Mouse (Mus musculus): ENCODE data around the gene Gtf2i. TPM values are rescaled to one million over a fixed set of nuclear protein-coding genes. Genes with fewer than 3 reads are reported as not detected.

Gtf2i gene
- total and polyA plus RNA-seq, 2 experiments from 2014 or later: 77.2 to 96.4 TPM

DNA sequence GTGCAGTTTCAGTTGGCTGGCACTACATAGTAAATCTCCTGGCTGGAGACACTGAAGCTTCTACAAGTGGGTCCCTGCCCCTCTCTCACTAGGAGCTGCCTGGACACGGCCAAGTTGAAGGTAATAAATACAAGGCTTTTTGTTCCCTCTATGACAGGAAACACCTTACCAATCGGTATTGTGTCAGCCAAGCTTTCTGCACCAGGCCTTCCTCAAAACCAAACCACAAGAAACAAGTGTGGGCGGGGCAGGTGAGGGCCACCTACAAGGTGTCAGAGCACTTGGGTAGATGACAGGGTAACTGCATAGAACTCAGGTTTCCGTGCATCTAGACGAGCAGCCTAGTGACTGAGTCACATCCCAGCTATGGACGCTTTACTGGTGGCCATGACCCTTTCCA is 77.8 kb downstream of the Gtf2i start:
- no peak for DNase-seq (ENCODE audit: low spot score)
- peaks cover 56% of the 10 kb centered on the region for H3K36me3 ChIP-seq (ENCODE audit: insufficient read depth, low read length)

DNA sequence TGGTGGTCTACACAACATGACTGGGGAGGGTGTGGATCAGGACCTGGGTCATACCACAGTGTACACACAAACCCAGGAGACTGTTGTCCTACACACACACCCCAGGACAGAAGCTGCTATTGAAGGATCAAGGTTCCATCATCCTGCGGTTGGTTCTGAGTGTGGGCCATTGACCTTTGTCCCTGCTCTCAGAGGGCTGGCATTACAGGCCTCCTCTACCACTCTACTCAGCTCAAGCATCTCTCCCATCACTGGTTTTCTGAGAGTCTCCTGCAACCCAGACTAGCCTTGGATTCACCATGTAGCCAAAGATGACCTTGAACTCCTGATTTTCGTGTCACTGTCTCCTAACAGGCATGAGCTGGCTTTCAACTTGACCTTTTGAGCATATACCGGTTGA is 78.3 kb downstream of the Gtf2i start:
- DNase-seq (ENCODE audit: low spot score): no peak
- Histone ChIP-seq H3K9me3 (ENCODE audit: low read length) (no peaks in the 10 kb centered on the region), H3K4me1 (ENCODE audit: insufficient read depth, low read length) (no peaks in the 10 kb centered on the region), H3K27ac (ENCODE audit: low read depth, low read length) (no peak overlapping the region), H3K4me2 (ENCODE audit: low read depth, low read length, poor library complexity, severe bottlenecking) (no peak overlapping the region), H3K27me3 (ENCODE audit: insufficient read depth, low read length) (no peaks in the 10 kb centered on the region), H3K9ac (replicated peaks; ENCODE audit: low read length, poor library complexity, severe bottlenecking) (no peak overlapping the region), H3K4me3 (ENCODE audit: low read depth, low read length) (no peak overlapping the region), H3K36me3 (ENCODE audit: insufficient read depth, low read length) (peaks cover 51% of the 10 kb centered on the region)
- no peak for TF ChIP-seq CTCF (IDR thresholded peaks at IDR 0.05)
- ATAC-seq (ENCODE audit: low FRiP score): no peak
- 95% methylated on average over 3 of the region's 3 CpGs for WGBS

More for the DNA sequence above, 77.8 kb downstream of the Gtf2i start:
- Histone ChIP-seq H3K9ac (replicated peaks; ENCODE audit: low read length, poor library complexity, severe bottlenecking) (no peak overlapping the region), H3K4me2 (ENCODE audit: low read depth, low read length, poor library complexity, severe bottlenecking) (no peak overlapping the region), H3K4me3 (ENCODE audit: low read depth, low read length) (no peak overlapping the region), H3K27me3 (ENCODE audit: insufficient read depth, low read length) (no peaks in the 10 kb centered on the region), H3K9me3 (ENCODE audit: low read length) (no peaks in the 10 kb centered on the region), H3K27ac (ENCODE audit: low read depth, low read length) (no peak overlapping the region), H3K4me1 (ENCODE audit: insufficient read depth, low read length) (no peaks in the 10 kb centered on the region)
- no peak for TF ChIP-seq CTCF (IDR thresholded peaks at IDR 0.05)
- 94% methylated on average over 6 of the region's 6 CpGs for WGBS
- no peak for ATAC-seq (ENCODE audit: low FRiP score)

DNA sequence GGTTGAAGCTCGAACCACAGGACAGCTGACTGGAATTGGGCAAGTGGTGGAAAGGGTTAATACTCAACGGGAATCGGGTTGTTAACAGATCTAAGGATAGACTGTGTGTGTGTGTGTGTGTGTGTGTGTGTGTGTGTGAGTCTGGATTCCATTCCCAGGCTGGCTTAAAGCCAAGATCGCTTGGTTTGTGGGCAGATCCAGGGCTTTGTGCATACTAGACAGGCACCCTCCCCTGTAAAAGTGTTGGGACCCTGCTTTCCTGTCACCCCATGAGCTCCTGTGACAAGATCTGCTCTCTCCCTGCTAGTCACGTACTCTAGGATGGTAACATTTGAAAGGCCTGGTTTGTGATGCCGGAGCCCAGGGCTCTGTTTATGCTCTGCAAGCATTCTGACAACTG is 79.4 kb downstream of the Gtf2i start:
- TF ChIP-seq CTCF (IDR thresholded peaks at IDR 0.05): no peak
- peak; percentile 56 for DNase-seq (ENCODE audit: low spot score)
- no peak for ATAC-seq (ENCODE audit: low FRiP score)
- no peaks in the 10 kb centered on the region for H3K27me3 ChIP-seq (ENCODE audit: insufficient read depth, low read length)
- no peak overlapping the region for H3K4me3 ChIP-seq (ENCODE audit: low read depth, low read length)
- H3K4me1 ChIP-seq (ENCODE audit: insufficient read depth, low read length): no peaks in the 10 kb centered on the region
- 0 out of 2 replicates have a peak overlapping the region, but pooled peaks have one; percentile 6 for H3K27ac ChIP-seq (ENCODE audit: low read depth, low read length)
- H3K9ac ChIP-seq (replicated peaks; ENCODE audit: low read length, poor library complexity, severe bottlenecking): no peak overlapping the region
- H3K9me3 ChIP-seq (ENCODE audit: low read length): no peaks in the 10 kb centered on the region
- H3K4me2 ChIP-seq (ENCODE audit: low read depth, low read length, poor library complexity, severe bottlenecking): no peak overlapping the region
- 37% methylated on average over 6 of the region's 6 CpGs for WGBS
- peaks cover 40% of the 10 kb centered on the region for H3K36me3 ChIP-seq (ENCODE audit: insufficient read depth, low read length)

DNA sequence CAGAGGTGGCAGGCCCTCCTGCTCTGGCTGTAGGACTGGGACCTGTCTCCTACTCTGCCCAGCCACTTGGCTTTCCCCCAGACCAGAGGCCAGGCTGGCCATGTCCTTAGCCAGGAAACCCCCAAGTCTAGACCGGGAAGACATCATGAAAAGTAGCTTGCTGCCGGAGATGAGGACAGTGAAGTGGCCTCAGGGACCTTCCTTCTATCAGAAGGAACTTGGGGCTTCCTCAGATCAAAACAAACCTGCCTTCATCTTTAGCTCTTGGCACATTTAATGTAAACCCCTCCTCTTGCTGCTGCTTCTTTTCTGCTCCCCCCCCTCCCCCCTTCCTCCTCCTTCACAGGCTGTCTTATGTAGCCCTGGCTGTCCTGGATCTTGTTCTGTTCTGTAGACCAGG is 80.4 kb downstream of the Gtf2i start:
- Histone ChIP-seq H3K9me3 (ENCODE audit: low read length) (no peaks in the 10 kb centered on the region), H3K36me3 (ENCODE audit: insufficient read depth, low read length) (peaks cover 30% of the 10 kb centered on the region), H3K9ac (replicated peaks; ENCODE audit: low read length, poor library complexity, severe bottlenecking) (no peak overlapping the region), H3K27ac (ENCODE audit: low read depth, low read length) (no peak overlapping the region), H3K4me2 (ENCODE audit: low read depth, low read length, poor library complexity, severe bottlenecking) (no peak overlapping the region), H3K4me3 (ENCODE audit: low read depth, low read length) (no peak overlapping the region), H3K4me1 (ENCODE audit: insufficient read depth, low read length) (no peaks in the 10 kb centered on the region), H3K27me3 (ENCODE audit: insufficient read depth, low read length) (no peaks in the 10 kb centered on the region)
- no peak for ATAC-seq (ENCODE audit: low FRiP score)
- no peak for TF ChIP-seq CTCF (IDR thresholded peaks at IDR 0.05)
- WGBS: 45% methylated on average over 2 of the region's 2 CpGs
- no peak for DNase-seq (ENCODE audit: low spot score)

DNA sequence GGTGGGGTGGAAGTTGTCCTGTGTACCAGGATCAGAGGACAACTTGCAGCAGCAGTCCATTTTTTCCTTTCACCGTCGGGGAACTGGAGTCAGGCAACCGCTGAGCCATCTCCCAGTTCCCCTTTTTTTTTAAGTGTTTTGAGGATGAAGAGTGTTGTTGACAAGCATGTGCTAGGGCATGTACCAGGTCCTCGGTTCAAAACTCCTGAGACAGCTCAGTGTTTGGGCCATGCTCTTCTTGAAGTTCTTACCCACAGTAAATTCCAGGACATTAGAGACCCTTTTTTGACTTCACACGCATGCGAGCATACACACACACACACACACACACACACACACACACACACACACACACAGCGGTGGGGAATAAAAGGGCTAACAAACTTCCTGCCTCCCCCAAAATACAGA is 81.3 kb downstream of the Gtf2i start:
- Histone ChIP-seq H3K27ac (ENCODE audit: low read depth, low read length) (no peak overlapping the region), H3K27me3 (ENCODE audit: insufficient read depth, low read length) (no peaks in the 10 kb centered on the region)

DNA sequence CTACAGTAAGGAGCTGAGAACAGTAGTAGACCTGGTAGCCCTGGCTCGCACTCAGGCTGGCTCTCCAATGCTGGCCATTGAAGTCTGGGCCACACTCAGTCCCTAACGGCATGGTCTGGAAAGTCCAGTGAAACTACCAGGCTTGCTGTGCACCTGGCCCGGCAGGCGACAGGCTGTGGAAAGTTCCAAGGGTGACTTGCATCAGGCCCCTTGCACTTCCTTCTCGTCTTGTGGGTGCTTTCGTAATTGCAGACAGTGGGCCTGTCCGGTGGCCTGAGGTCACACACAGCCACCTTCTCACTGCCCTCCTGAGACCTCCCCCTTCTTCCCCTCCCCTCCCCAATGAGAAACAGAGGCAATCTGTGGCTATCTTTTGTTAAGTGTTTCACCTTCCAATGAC is 82.0 kb downstream of the Gtf2i start:
- H3K27me3 ChIP-seq (ENCODE audit: insufficient read depth, low read length): no peaks in the 10 kb centered on the region
- ATAC-seq (ENCODE audit: low FRiP score) (no peak), DNase-seq (ENCODE audit: low spot score) (no peak)
- no peak for TF ChIP-seq CTCF (IDR thresholded peaks at IDR 0.05)
- no peak overlapping the region for H3K4me2 ChIP-seq (ENCODE audit: low read depth, low read length, poor library complexity, severe bottlenecking)
- WGBS: 73% methylated on average over 7 of the region's 7 CpGs
- no peak overlapping the region for H3K4me3 ChIP-seq (ENCODE audit: low read depth, low read length)
- H3K4me1 ChIP-seq (ENCODE audit: insufficient read depth, low read length): no peaks in the 10 kb centered on the region
- H3K9me3 ChIP-seq (ENCODE audit: low read length): no peaks in the 10 kb centered on the region
- no peak overlapping the region for H3K9ac ChIP-seq (replicated peaks; ENCODE audit: low read length, poor library complexity, severe bottlenecking)
- H3K27ac ChIP-seq (ENCODE audit: low read depth, low read length): no peak overlapping the region
- H3K36me3 ChIP-seq (ENCODE audit: insufficient read depth, low read length): peaks cover 16% of the 10 kb centered on the region

More for the DNA sequence above, 81.3 kb downstream of the Gtf2i start:
- ATAC-seq (ENCODE audit: low FRiP score): no peak
- H3K4me1 ChIP-seq (ENCODE audit: insufficient read depth, low read length): no peaks in the 10 kb centered on the region
- TF ChIP-seq CTCF (IDR thresholded peaks at IDR 0.05): no peak
- no peak for DNase-seq (ENCODE audit: low spot score)
- no peaks in the 10 kb centered on the region for H3K9me3 ChIP-seq (ENCODE audit: low read length)
- no peak overlapping the region for H3K4me2 ChIP-seq (ENCODE audit: low read depth, low read length, poor library complexity, severe bottlenecking)
- no peak overlapping the region for H3K4me3 ChIP-seq (ENCODE audit: low read depth, low read length)
- no peak overlapping the region for H3K9ac ChIP-seq (replicated peaks; ENCODE audit: low read length, poor library complexity, severe bottlenecking)
- H3K36me3 ChIP-seq (ENCODE audit: insufficient read depth, low read length): peaks cover 21% of the 10 kb centered on the region
- 69% methylated on average over 7 of the region's 7 CpGs for WGBS
